Mouse (Mus musculus) limb, embryonic 10.5 days (tissue): Measurements from ENCODE around the gene Cct7. TPM values are rescaled to one million over a fixed set of nuclear protein-coding genes. Genes with fewer than 3 reads are reported as not detected.

Experiments
- DNase-seq: peaks from one replicate; pipeline ENCODE4 v3.0.0-alpha.2; 2017; ENCODE audit warnings: low spot score
- H3K27ac ChIP-seq: fragments of 300-500 bp; sonication (generic); 2 replicates; pipeline ENCODE4 v1.5.1; 2016; ENCODE audit warnings: mild to moderate bottlenecking
- H3K27me3 ChIP-seq: fragments of 300-500 bp; sonication (generic); 2 replicates; pipeline ENCODE4 v1.6.1; 2016; ENCODE audit warnings: low read depth, mild to moderate bottlenecking; ENCODE audit not compliant: poor library complexity, severe bottlenecking
- H3K36me3 ChIP-seq: fragments of 300-500 bp; sonication (generic); 2 replicates; pipeline ENCODE4 v1.6.1; 2016; ENCODE audit warnings: mild to moderate bottlenecking, moderate library complexity
- H3K4me1 ChIP-seq: fragments of 300-500 bp; sonication (generic); 2 replicates; pipeline ENCODE4 v1.6.1; 2016
- H3K4me3 ChIP-seq: fragments of 300-500 bp; sonication (generic); 2 replicates; pipeline ENCODE4 v1.5.1; 2016; ENCODE audit warnings: mild to moderate bottlenecking, moderate library complexity
- H3K9me3 ChIP-seq: fragments of 300-500 bp; sonication (generic); replicated peaks from 2 replicates; pipeline ENCODE4 v1.6.1; 2016; ENCODE audit warnings: mild to moderate bottlenecking
- WGBS: fragments of 180-500 bp; shearing (Covaris S2); methylation state at CpG from one replicate; pipeline ENCODE4 v1.1.7; 2016; 5-methylcytosine and 5-hydroxymethylcytosine counted together
- polyA plus RNA-seq: library from polyadenylated mRNA; unstranded; fragments of >200 nt; fragmentation: Nextera tagmentation; extraction: Ambion mirVana; gene quantifications from 2 replicates; pipeline ENCODE4 v1.2.1, GENCODE M21; 2016

The Cct7 gene
- polyA plus RNA-seq, 1 experiment from 2014 or later = 778 TPM

DNA sequence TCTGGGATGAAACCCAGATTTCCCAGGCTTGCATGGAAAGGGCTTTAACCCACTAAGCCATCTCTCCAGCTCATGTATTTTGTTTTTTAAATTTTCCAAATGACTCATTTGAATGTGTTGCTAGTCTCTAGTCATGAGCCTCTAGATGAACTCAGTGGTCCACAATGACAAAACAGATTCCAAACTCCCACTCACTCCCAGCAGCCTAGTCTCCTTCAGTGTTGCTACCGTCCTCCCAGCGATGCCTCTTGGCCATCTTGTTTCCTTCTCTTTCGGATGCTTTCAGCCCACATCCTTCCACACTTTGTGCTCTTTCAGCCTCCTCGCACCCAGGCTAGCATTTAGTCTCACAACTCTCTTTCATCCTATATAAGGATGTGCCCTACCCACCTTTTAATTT is 38.9 kb downstream of the Cct7 start:
- H3K27ac ChIP-seq = peak overlapping the region; percentile 75
- no peak for DNase-seq
- H3K36me3 ChIP-seq = no peaks in the 10 kb centered on the region
- no peaks in the 10 kb centered on the region for H3K9me3 ChIP-seq
- 85% methylated on average over 4 of the region's 4 CpGs for WGBS
- H3K4me3 ChIP-seq = no peak overlapping the region
- H3K27me3 ChIP-seq = peaks cover 23% of the 10 kb centered on the region
- peaks cover 55% of the 10 kb centered on the region for H3K4me1 ChIP-seq

- peak; percentile 79 for DNase-seq
- no peaks in the 10 kb centered on the region for H3K9me3 ChIP-seq
- WGBS = 26% methylated on average over 3 of the region's 3 CpGs
- no peaks in the 10 kb centered on the region for H3K36me3 ChIP-seq
- no peak overlapping the region for H3K4me3 ChIP-seq
- H3K4me1 ChIP-seq = peaks cover 59% of the 10 kb centered on the region
- H3K27me3 ChIP-seq = peaks cover 10% of the 10 kb centered on the region
- peak overlapping the region; percentile 62; the same call in 1 of the 2 replicates for H3K27ac ChIP-seq
Observed at GRCm38 (mm10) chr6:85491606-85492005, 40.3 kb downstream of the Cct7 start.

- Histone ChIP-seq H3K27me3 (peaks cover 23% of the 10 kb centered on the region), H3K36me3 (no peaks in the 10 kb centered on the region), H3K4me3 (no peak overlapping the region), H3K9me3 (no peaks in the 10 kb centered on the region), H3K4me1 (peaks cover 19% of the 10 kb centered on the region), H3K27ac (no peak overlapping the region)
- DNase-seq = no peak
Observed at GRCm38 (mm10) chr6:85496976-85497375, 45.7 kb downstream of the Cct7 start.

DNA sequence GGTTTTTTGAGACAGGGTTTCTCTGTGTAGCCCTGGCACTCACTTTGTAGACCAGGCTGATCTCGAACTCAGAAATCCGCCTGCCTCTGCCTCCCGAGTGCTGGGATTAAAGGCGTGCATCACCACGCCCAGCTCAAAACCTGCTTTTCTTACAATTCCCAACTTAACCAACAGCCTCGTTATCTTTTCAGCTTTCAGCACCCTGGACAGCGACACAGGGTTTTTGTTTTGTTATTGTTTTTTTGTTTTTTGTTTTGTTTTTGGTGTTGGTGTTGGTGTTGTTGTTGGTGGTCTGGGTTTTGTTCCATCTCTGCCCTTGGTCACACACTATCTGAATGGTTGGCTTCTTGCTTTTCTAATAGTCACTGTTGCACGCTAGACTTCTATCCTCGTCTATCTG is 46.8 kb downstream of the Cct7 start:
- WGBS = 60% methylated on average over 9 of the region's 9 CpGs
- Histone ChIP-seq H3K4me3 (no peak overlapping the region), H3K27me3 (peaks cover 34% of the 10 kb centered on the region), H3K4me1 (peaks cover 26% of the 10 kb centered on the region), H3K27ac (no peak overlapping the region), H3K36me3 (no peaks in the 10 kb centered on the region), H3K9me3 (no peaks in the 10 kb centered on the region)
- DNase-seq = peak; percentile 66

DNA sequence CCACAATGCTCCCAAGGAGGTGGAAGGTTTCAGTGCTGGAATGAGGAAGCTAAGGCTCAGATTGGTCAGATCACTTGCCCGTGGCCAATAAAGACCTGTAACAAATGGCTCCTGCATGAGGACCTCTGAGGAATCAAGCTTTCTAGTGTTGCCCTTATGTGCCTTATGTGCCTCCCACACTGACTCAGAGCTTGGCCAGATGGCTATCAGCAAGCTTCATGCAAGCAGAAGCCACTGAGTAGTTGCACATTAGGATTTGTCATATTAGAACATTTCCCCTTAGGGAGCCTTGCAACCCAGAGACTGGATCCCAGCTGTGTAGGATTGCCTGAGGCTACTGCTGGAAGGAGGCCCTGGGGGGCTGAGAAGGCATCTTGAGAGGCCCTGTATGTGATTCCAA is 49.1 kb downstream of the Cct7 start:
- Histone ChIP-seq H3K4me1 (peaks cover 28% of the 10 kb centered on the region), H3K27ac (no peak overlapping the region), H3K4me3 (no peak overlapping the region), H3K36me3 (no peaks in the 10 kb centered on the region), H3K27me3 (peaks cover 57% of the 10 kb centered on the region), H3K9me3 (no peaks in the 10 kb centered on the region)
- no peak for DNase-seq
- 51% methylated on average over 1 of the region's 1 CpGs for WGBS

DNA sequence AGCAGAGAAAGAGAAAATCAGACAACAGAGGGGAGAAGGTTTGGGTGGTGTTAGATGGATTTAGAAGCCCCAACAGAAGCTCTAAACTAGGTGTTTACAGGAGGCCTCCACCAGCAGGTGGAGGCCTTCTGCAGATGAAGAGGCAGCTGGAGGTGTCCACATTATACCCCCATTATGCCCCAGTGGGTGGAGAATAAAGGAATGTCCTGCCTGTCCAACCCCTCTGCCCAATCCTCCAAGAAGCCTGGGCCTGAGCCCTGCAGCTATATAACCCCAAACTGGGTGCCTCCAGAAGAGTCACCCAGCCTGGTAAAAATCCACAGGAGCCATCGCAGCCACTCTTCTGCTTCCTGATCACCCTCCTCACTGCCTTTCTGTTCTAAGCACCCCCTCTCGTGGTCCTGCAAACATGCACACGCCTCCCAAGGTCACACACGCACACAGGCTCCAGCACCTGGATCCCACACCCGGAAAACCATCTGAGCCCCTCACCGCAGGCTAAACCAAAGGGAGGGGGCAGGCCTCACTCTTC is 50.3 kb downstream of the Cct7 start:
- H3K27ac ChIP-seq = peak overlapping the region; percentile 89; the same call in 1 of the 2 replicates
- peaks cover 26% of the 10 kb centered on the region for H3K4me1 ChIP-seq
- H3K36me3 ChIP-seq = no peaks in the 10 kb centered on the region
- peak overlapping the region; percentile 82 for H3K4me3 ChIP-seq
- DNase-seq = no peak
- H3K27me3 ChIP-seq = peaks cover 68% of the 10 kb centered on the region
- 14% methylated on average over 6 of the region's 6 CpGs for WGBS
- H3K9me3 ChIP-seq = no peaks in the 10 kb centered on the region

DNA sequence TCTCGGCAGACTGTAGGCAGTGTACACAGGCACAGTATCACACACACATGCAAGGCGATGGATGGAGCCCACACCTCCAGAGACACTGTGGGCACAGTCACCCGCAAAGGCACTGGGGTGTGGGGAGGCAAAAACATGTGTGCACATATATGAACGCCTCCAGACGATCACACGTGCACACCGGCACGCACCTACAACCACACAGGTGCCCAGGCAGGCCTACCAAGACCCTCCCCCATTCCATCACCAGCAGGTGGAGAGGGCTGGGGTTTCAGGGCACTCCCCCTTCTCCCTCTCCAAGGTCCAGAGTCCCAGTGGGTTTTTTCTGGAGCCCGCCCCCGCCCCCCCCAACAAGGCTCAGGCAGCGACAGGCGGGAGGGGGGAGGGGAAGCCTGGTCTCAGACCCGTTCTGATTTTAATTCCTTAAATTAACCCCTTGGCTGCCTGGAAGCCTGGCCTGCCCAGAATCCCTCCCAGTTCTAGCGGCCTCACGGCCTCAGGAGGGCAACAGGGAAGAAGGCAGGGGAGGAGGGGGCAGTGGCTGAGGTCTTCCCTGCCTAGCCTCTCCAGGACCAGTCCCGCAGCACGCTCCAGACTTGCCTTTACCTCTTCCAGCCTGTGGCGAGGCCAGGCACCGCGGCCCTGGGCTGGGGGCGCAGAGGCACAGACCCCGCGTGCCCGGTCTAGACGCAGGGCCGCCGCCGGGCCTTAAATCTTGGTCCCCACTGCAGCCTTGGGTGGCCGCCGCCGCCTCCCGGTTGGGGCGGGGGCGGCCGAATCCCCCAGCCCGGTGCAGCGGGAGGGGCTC is 51.0 kb downstream of the Cct7 start:
- peak overlapping the region; percentile 82 for H3K4me3 ChIP-seq
- WGBS = 1% methylated on average over 35 of the region's 37 CpGs
- peak overlapping the region; percentile 89 for H3K27ac ChIP-seq
- H3K27me3 ChIP-seq = peaks cover 75% of the 10 kb centered on the region
- H3K4me1 ChIP-seq = peaks cover 26% of the 10 kb centered on the region
- no peaks in the 10 kb centered on the region for H3K9me3 ChIP-seq
- DNase-seq = peak; percentile 78
- H3K36me3 ChIP-seq = no peaks in the 10 kb centered on the region

GRCm38 (mm10) chr6:85502911-85503250 is 51.6 kb downstream of the Cct7 start, which contains the start of gene Fbxo41:
Gene Fbxo41 (minus strand): TSS chr6:85502994.
- H3K27ac ChIP-seq = peak within 1 kb of the TSS; percentile 89
- peaks cover 26% of the 10 kb centered on the region for H3K4me1 ChIP-seq
- peaks cover 80% of the 10 kb centered on the region for H3K27me3 ChIP-seq
- no peaks in the 10 kb centered on the region for H3K9me3 ChIP-seq
- H3K36me3 ChIP-seq = no peaks in the 10 kb centered on the region
- DNase-seq = no peak
- 1% methylated on average over 19 of the region's 22 CpGs for WGBS
- peak within 1 kb of the TSS; percentile 82 for H3K4me3 ChIP-seq

DNA sequence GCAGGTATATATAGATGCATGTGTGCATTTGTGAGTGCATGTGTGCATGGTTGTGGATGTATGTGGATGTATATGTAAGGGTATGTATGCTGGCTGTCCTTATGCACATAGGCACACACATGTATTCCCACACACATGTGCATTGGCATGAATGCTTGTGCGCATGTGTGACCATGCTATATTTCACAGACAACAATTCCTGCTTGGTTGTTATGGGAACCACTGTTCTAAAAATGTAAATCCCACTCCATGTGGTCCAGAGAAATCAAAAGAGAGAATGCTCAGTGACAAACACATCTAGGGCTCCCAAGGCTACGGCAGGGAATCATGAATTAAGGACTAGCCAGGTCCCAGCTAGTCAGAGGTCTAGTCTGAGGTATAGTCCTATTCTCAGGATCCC is 53.6 kb downstream of the Cct7 start:
- Histone ChIP-seq H3K4me1 (peaks cover 31% of the 10 kb centered on the region), H3K27me3 (peaks cover 99% of the 10 kb centered on the region), H3K27ac (no peak overlapping the region), H3K9me3 (no peaks in the 10 kb centered on the region), H3K4me3 (no peak overlapping the region), H3K36me3 (no peaks in the 10 kb centered on the region)
- DNase-seq = no peak
- WGBS = 82% methylated on average over 2 of the region's 2 CpGs

DNA sequence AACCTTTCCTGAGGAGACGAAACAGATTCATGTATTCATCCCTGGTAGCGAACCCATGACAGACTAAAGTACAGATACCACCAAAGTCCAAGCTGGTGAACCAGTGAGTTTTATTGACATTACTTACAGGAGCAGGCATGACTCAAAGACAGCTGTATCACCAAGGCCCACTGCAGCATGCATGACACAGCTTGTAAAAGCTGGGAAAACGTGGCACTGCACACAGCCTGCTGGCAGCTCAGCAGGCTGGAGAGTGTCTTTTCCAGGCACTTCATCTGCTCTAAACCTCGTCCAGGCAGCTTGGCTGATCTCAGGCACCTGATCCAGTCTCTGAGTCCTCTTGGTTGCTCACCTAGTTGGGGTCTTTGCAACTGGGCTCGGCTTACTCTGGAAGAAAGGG is 57.3 kb downstream of the Cct7 start:
- Histone ChIP-seq H3K27ac (no peak overlapping the region), H3K27me3 (peaks cover 99% of the 10 kb centered on the region), H3K4me3 (no peak overlapping the region), H3K9me3 (no peaks in the 10 kb centered on the region), H3K36me3 (no peaks in the 10 kb centered on the region), H3K4me1 (peaks cover 32% of the 10 kb centered on the region)
- DNase-seq = no peak
- WGBS = 54% methylated on average over 5 of the region's 5 CpGs

DNA sequence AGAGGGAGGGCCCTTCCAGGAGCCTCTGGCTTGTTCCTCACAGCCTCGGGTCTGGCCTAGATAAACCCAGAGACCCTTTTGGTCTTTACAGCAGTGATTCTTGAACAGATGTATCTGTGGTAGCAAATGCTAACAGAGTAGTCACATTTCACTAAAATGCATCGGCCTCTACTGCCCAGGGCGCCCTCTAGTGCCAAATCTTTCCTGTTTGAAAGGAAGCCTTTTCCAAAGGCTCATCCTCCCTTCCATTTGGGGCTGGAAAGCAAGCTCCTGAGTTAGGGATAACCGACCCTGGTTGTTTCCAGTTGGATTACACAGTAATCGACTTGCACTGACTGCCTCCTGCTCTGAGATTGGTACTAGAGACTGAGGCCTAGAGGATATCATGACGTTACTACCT is 59.2 kb downstream of the Cct7 start:
- DNase-seq = peak; percentile 53
- Histone ChIP-seq H3K27me3 (peaks cover 99% of the 10 kb centered on the region), H3K36me3 (no peaks in the 10 kb centered on the region), H3K27ac (no peak overlapping the region), H3K4me1 (peaks cover 34% of the 10 kb centered on the region), H3K4me3 (no peak overlapping the region), H3K9me3 (no peaks in the 10 kb centered on the region)
- WGBS = 2% methylated on average over 6 of the region's 6 CpGs

DNA sequence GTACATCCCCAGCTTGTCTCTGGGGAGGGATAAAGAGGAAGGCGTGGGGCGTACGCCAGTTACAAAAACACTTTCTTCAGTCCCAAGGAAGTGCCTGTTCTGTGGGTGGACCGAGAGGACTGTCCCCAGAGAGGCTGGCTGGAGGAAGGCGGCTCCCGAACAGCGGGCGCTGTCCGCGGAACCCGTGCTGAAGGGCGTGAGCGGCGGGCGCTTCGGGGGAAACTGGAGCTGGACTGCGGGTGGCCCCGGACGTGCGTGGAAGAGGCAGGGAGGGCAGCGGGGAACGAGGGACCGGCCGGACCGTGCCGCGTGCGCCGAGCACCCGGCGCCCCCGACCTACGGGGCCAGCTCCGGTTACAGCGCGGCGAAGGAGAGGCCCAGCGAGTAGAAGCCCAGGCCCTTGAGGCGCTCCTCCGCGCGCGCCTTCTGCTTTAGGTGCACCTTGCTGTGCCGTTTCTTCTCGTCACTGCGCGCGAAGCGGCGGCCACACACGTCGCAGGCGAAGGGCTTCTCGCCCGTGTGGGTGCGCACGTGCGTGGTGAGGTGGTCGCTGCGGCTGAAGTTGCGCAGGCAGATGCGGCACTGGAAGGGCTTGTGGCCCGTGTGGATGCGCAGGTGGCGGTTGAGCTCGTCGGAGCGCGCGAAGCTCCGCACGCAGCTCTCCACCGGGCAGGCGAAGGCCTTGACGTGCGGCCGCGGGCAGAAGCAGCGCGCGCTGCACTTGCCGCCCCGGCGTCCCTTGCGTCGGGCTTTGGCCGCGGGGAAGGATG is 60.2 kb downstream of the Cct7 start:
- peak; percentile 78 for DNase-seq
- H3K36me3 ChIP-seq = no peaks in the 10 kb centered on the region
- no peak overlapping the region for H3K27ac ChIP-seq
- peak overlapping the region; percentile 51 for H3K4me3 ChIP-seq
- H3K9me3 ChIP-seq = no peaks in the 10 kb centered on the region
- H3K4me1 ChIP-seq = peaks cover 34% of the 10 kb centered on the region
- peaks cover 99% of the 10 kb centered on the region for H3K27me3 ChIP-seq
- 1% methylated on average over 88 of the region's 88 CpGs for WGBS

DNA sequence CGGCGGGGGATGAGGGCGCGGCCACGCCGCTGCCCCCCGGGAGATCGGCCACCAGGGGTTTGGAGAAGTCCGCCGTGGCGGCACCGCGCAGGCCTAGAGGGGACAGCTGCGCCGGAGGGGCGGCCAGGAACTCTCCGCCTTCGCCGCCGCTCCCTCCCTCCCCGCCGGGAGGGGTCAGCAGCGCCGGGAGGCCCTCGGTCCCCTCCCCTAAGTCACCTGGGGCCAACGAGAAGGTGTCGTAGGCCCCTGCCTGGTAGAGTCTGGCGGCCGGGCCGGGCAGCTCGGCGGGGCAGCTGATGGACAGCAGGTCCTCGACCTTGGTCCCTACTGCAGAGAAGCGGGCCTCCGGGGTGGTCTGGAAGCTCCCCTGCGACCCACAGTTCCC is 60.7 kb downstream of the Cct7 start:
- Histone ChIP-seq H3K4me3 (peak overlapping the region; percentile 51), H3K36me3 (no peaks in the 10 kb centered on the region), H3K4me1 (peaks cover 34% of the 10 kb centered on the region), H3K9me3 (no peaks in the 10 kb centered on the region), H3K27ac (no peak overlapping the region), H3K27me3 (peaks cover 100% of the 10 kb centered on the region)
- under 1% methylated on average over 36 of the region's 36 CpGs for WGBS
- DNase-seq = peak; percentile 47
